Mouse (Mus musculus): Measurements from ENCODE around the gene Fiz1. TPM values are rescaled to one million over a fixed set of nuclear protein-coding genes. Genes with fewer than 3 reads are reported as not detected.
A peak's percentile ranks its signal among the peaks of the same experiment; 100 is the strongest.

Gene Fiz1
- 37.5 and 40.3 TPM in 2 replicates for polyA plus RNA-seq (2014; fragmentation: Nextera tagmentation; extraction: Ambion mirVana)

DNA sequence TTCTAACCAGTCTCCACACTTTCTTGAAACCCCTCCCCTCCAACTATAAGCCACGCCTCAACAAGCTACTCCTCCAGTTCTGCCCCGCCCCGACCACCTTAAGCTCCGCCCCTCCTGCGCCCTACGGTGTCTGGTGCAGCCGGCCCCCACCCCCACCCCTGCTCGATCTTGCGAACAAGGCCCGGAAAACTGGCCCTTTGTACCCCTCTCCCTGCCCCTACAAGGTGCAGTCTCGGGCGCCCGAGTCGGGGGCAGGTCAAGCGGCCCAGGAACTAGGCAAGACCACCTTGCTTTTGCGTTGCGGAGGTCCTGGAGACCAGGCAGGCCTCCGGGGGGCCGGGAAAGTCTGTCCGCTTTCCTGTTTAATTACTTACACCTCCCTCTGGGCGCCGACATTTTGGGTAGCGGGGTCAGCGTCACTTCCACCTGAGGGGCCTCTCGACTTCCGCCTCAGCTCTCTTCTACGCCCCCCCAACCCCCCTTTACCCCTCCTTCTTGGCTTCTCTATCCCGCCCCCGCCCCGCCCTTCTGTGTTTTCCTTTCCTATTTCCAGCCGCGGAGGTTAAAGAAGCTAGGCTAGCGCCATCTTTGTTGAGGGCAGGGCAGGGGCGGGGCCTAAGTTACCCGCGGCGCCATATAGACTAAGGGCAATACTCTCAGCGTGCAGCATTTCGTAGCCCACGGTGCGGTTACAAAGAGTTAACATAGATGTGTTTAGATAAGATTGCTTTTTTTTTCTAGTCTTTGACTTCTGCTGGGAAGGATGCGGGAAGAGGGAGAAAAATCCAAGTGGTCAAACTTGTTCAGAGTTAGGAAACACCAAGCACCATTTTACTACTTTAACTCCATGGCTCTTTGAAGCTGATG, at the start of gene Fiz1, which contains the start of gene Zfp524:
Gene Fiz1 (minus strand): TSS at position 447 of the 867 bp plus-strand sequence.
Gene Zfp524 (plus strand): TSS at position 165 of the 867 bp plus-strand sequence.
- H3K4me3 ChIP-seq (ENCODE audit: low read depth, low read length): peak within 1 kb of the TSS; percentile 64

DNA sequence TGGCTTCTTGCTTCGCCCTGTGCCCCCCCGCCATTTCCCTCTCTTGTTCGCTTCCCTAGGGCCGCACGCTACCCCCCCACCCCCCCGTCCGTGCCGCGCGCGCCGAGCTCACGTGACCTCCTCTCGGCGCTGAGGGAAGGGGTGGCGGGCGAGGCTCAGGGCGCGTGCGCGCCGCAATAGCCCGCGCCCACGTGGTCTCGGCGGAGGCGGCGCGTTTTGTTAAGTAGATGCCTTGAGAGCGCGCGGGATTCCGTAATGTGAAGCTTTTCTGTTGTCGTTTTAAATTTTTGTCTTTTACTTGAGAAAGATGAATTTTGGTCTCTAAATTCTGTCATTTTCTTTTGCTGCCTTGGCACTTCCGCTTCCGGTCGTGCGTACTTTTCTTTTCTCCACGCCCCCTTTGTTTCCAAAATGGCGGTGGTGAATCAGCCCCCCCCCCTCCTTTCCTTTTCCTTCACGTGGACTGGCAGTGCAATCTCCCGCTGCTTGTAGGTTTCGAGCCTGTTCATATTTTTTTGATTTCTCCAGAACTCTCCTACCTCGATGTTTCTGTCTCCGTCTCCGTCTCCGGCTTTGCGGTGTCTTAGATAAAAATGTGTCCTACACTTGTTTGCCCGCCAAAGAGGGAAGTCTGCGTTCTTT, 48.0 kb upstream of the Fiz1 start:
- H3K27ac ChIP-seq (ENCODE audit: low read depth): peak overlapping the region; percentile 100
- peaks cover 24% of the 10 kb centered on the region for H3K4me1 ChIP-seq (replicated peaks; ENCODE audit: control insufficient read depth, insufficient read depth, low read length)
- DNase-seq (ENCODE audit: low spot score) (peak; percentile 93), ATAC-seq (replicated peaks; ENCODE audit: low FRiP score, low TSS enrichment, low read depth) (peak; percentile 59)
- H3K9ac ChIP-seq (ENCODE audit: low read length): peak overlapping the region; percentile 98
- no peaks in the 10 kb centered on the region for H3K9me3 ChIP-seq (ENCODE audit: control insufficient read depth, low read length)
- H3K4me2 ChIP-seq (ENCODE audit: low read length): peak overlapping the region; percentile 82
- peak overlapping the region; percentile 80 for H3K4me3 ChIP-seq (ENCODE audit: low read depth, low read length)
- H3K27me3 ChIP-seq (replicated peaks; ENCODE audit: control insufficient read depth, insufficient read depth, low read length): peaks cover 5% of the 10 kb centered on the region
- WGBS: under 1% methylated on average over 42 of the region's 51 CpGs
- H3K36me3 ChIP-seq (ENCODE audit: control insufficient read depth, insufficient read depth, low read length): peaks cover 17% of the 10 kb centered on the region

More for the DNA sequence above, at the start of gene Fiz1, which contains the start of gene Zfp524:
- H3K4me1 ChIP-seq (replicated peaks; ENCODE audit: control insufficient read depth, insufficient read depth, low read length): peaks cover 10% of the 10 kb centered on the region; the same call in 1 of the 2 replicates
- DNase-seq (ENCODE audit: low spot score): peak; percentile 98
- peak within 1 kb of the TSS; percentile 98 for H3K27ac ChIP-seq (ENCODE audit: low read depth)
- H3K27me3 ChIP-seq (replicated peaks; ENCODE audit: control insufficient read depth, insufficient read depth, low read length): no peaks in the 10 kb centered on the region
- peaks cover 2% of the 10 kb centered on the region; the same call in 1 of the 2 replicates for H3K9me3 ChIP-seq (ENCODE audit: control insufficient read depth, low read length)
- under 1% methylated on average over 42 of the region's 42 CpGs for WGBS
- H3K9ac ChIP-seq (ENCODE audit: low read length): peak within 1 kb of the TSS; percentile 80
- peak within 1 kb of the TSS; percentile 63 for H3K4me2 ChIP-seq (ENCODE audit: low read length)
- ATAC-seq (replicated peaks; ENCODE audit: low FRiP score, low TSS enrichment, low read depth): peak; percentile 85
- H3K36me3 ChIP-seq (ENCODE audit: control insufficient read depth, insufficient read depth, low read length): peaks cover 38% of the 10 kb centered on the region

GRCm38 (mm10) chr7:5061774-5062359, 47.4 kb upstream of the Fiz1 start, which contains the start of gene U2af2:
TSS of gene U2af2 (plus strand) at chr7:5062143.
- Histone ChIP-seq H3K4me3 (ENCODE audit: low read depth, low read length) (peak within 1 kb of the TSS; percentile 80), H3K9me3 (ENCODE audit: control insufficient read depth, low read length) (no peaks in the 10 kb centered on the region), H3K27ac (ENCODE audit: low read depth) (peak within 1 kb of the TSS; percentile 100), H3K9ac (ENCODE audit: low read length) (peak within 1 kb of the TSS; percentile 98), H3K36me3 (ENCODE audit: control insufficient read depth, insufficient read depth, low read length) (peaks cover 11% of the 10 kb centered on the region), H3K27me3 (replicated peaks; ENCODE audit: control insufficient read depth, insufficient read depth, low read length) (peaks cover 11% of the 10 kb centered on the region), H3K4me2 (ENCODE audit: low read length) (peak within 1 kb of the TSS; percentile 82), H3K4me1 (replicated peaks; ENCODE audit: control insufficient read depth, insufficient read depth, low read length) (peaks cover 27% of the 10 kb centered on the region)
- ATAC-seq (replicated peaks; ENCODE audit: low FRiP score, low TSS enrichment, low read depth) (peak; percentile 78), DNase-seq (ENCODE audit: low spot score) (no peak)
- WGBS: under 1% methylated on average over 65 of the region's 65 CpGs

- under 1% methylated on average over 60 of the region's 60 CpGs for WGBS
- peak; percentile 99 for DNase-seq (ENCODE audit: low spot score)
- peaks cover 17% of the 10 kb centered on the region for H3K27me3 ChIP-seq (replicated peaks; ENCODE audit: control insufficient read depth, insufficient read depth, low read length)
- H3K9ac ChIP-seq (ENCODE audit: low read length): peak overlapping the region; percentile 98
- H3K4me2 ChIP-seq (ENCODE audit: low read length): peak overlapping the region; percentile 82
- H3K27ac ChIP-seq (ENCODE audit: low read depth): peak overlapping the region; percentile 100
- no peaks in the 10 kb centered on the region for H3K9me3 ChIP-seq (ENCODE audit: control insufficient read depth, low read length)
- H3K4me1 ChIP-seq (replicated peaks; ENCODE audit: control insufficient read depth, insufficient read depth, low read length): peaks cover 27% of the 10 kb centered on the region
- peaks cover 4% of the 10 kb centered on the region; the same call in 1 of the 2 replicates for H3K36me3 ChIP-seq (ENCODE audit: control insufficient read depth, insufficient read depth, low read length)
- H3K4me3 ChIP-seq (ENCODE audit: low read depth, low read length): peak overlapping the region; percentile 80
- ATAC-seq (replicated peaks; ENCODE audit: low FRiP score, low TSS enrichment, low read depth): peak; percentile 88
These were observed 46.7 kb upstream of the Fiz1 start for GRCm38 (mm10) chr7:5060944-5061773.

- DNase-seq (ENCODE audit: low spot score) (peak; percentile 83), ATAC-seq (replicated peaks; ENCODE audit: low FRiP score, low TSS enrichment, low read depth) (no peak)
- WGBS: 4% methylated on average over 27 of the region's 27 CpGs
- peak overlapping the region; percentile 98 for H3K9ac ChIP-seq (ENCODE audit: low read length)
- H3K27ac ChIP-seq (ENCODE audit: low read depth): peak overlapping the region; percentile 100
- peaks cover 26% of the 10 kb centered on the region for H3K27me3 ChIP-seq (replicated peaks; ENCODE audit: control insufficient read depth, insufficient read depth, low read length)
- peaks cover 27% of the 10 kb centered on the region for H3K4me1 ChIP-seq (replicated peaks; ENCODE audit: control insufficient read depth, insufficient read depth, low read length)
- no peaks in the 10 kb centered on the region for H3K9me3 ChIP-seq (ENCODE audit: control insufficient read depth, low read length)
- H3K4me3 ChIP-seq (ENCODE audit: low read depth, low read length): peak overlapping the region; percentile 80
- H3K4me2 ChIP-seq (ENCODE audit: low read length): peak overlapping the region; percentile 82
- H3K36me3 ChIP-seq (ENCODE audit: control insufficient read depth, insufficient read depth, low read length): no peaks in the 10 kb centered on the region; the same call in 1 of the 2 replicates
These were observed 45.8 kb upstream of the Fiz1 start for GRCm38 (mm10) chr7:5060239-5060731.

DNA sequence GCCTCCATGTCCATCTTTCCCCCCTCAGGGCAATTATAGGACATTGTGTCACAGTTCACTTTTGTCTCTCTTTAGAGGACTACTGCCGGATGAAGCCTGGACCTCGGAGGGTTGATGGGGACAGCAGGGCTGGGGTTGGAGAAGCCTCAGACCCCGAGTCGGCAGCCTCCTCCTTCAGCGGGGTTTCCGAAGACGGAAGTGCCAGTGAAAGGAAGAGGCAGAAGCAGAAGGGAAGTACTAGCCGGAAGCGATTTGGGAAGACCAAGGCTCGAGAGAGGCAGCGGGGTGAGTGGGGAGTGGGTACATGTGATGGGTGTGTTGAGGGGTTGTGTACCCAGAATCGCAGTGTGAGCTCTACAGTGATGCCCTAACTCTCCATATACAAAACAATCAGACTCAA, 44.9 kb upstream of the Fiz1 start:
- H3K4me3 ChIP-seq (ENCODE audit: low read depth, low read length): no peak overlapping the region
- H3K4me2 ChIP-seq (ENCODE audit: low read length): no peak overlapping the region
- no peaks in the 10 kb centered on the region; the same call in 1 of the 2 replicates for H3K36me3 ChIP-seq (ENCODE audit: control insufficient read depth, insufficient read depth, low read length)
- peaks cover 34% of the 10 kb centered on the region for H3K27me3 ChIP-seq (replicated peaks; ENCODE audit: control insufficient read depth, insufficient read depth, low read length)
- no peak overlapping the region for H3K27ac ChIP-seq (ENCODE audit: low read depth)
- no peak overlapping the region for H3K9ac ChIP-seq (ENCODE audit: low read length)
- no peak for ATAC-seq (replicated peaks; ENCODE audit: low FRiP score, low TSS enrichment, low read depth)
- H3K4me1 ChIP-seq (replicated peaks; ENCODE audit: control insufficient read depth, insufficient read depth, low read length): peaks cover 25% of the 10 kb centered on the region
- WGBS: 84% methylated on average over 12 of the region's 12 CpGs
- H3K9me3 ChIP-seq (ENCODE audit: control insufficient read depth, low read length): no peaks in the 10 kb centered on the region
- DNase-seq (ENCODE audit: low spot score): no peak

DNA sequence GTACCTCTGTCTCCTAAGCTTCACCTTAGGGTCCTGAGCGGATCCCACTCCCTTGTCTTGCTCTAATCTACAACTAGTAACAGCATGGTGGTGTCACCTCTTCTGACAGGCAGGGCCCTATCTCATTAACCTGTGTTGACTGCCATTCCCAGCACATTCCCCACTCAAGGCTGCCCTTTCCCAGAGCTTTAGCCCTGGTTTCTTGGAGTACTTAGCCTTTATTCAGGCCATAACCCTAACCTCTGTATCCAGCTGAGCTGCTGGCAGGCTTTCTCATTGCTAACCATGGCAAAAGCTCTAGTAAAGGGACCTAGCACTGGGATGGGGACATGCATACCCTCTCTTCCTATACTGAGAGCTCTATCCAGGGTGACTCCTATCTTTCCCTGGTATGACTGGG, 44.1 kb upstream of the Fiz1 start:
- ATAC-seq (replicated peaks; ENCODE audit: low FRiP score, low TSS enrichment, low read depth): no peak
- no peak overlapping the region for H3K9ac ChIP-seq (ENCODE audit: low read length)
- H3K36me3 ChIP-seq (ENCODE audit: control insufficient read depth, insufficient read depth, low read length): no peaks in the 10 kb centered on the region; the same call in 1 of the 2 replicates
- 95% methylated on average over 1 of the region's 1 CpGs for WGBS
- no peak overlapping the region for H3K4me3 ChIP-seq (ENCODE audit: low read depth, low read length)
- H3K9me3 ChIP-seq (ENCODE audit: control insufficient read depth, low read length): no peaks in the 10 kb centered on the region
- H3K27me3 ChIP-seq (replicated peaks; ENCODE audit: control insufficient read depth, insufficient read depth, low read length): peaks cover 42% of the 10 kb centered on the region
- H3K27ac ChIP-seq (ENCODE audit: low read depth): no peak overlapping the region
- peaks cover 25% of the 10 kb centered on the region for H3K4me1 ChIP-seq (replicated peaks; ENCODE audit: control insufficient read depth, insufficient read depth, low read length)
- H3K4me2 ChIP-seq (ENCODE audit: low read length): no peak overlapping the region
- no peak for DNase-seq (ENCODE audit: low spot score)

Measured in intestine, embryonic 14.5 days (tissue).